Mouse (Mus musculus) spleen, adult 2 months (tissue): ENCODE results near the gene Slc9a9.

Source experiments
- CTCF ChIP-seq: fragments of 200-500 bp; IDR thresholded peaks from 2 replicates; pipeline ENCODE4 v1.5.1; 2011; ENCODE audit warnings: mild to moderate bottlenecking, inconsistent platforms; ENCODE audit not compliant: insufficient read depth, insufficient read length, insufficient replicate concordance; ENCODE audit errors: extremely low read depth
- POLR2A ChIP-seq: fragments of 200-500 bp; IDR thresholded peaks from 2 replicates; pipeline ENCODE4 v1.6.1; 2011; ENCODE audit warnings: low read depth, low read length, inconsistent platforms

DNA sequence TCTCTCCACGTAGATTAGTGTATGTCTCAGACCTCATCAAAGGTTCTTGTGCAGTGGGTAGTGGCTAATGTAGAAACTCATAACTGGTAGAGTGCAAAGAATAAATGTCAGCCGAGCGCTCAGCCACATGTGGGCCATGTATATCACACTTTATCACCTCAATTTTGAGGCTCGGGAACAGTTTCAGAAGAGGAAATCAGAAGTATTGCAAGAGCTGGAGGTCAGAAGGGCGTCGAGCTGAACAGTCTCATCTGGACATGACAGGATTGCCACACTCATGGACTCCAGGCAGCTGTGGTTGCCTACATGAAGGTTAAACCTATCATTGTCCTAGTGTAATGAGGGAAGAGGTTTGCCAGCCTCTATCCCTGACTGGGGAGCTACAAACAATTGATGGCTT, 177.9 kb downstream of the Slc9a9 start:
- TF ChIP-seq POLR2A (no peak), CTCF (no peak)
